ENCODE assay signal across 20 mouse cellular contexts in genomic region chr10:70328139-70328538, GRCm38 (mm10).
DNase-seq lines count a peak whose midpoint lies in the region; ATAC-seq lines count a peak whose summit lies in the region.
"Had no signal": no experiment of that assay in that cellular context is flagged by ENCODE, and none has a peak within 500 bp of the region (broad histone marks: within the 10 kb centered on the region; RNA-seq: fewer than 3 reads in every experiment).

No protein-coding gene starts in this region.

- DNase-seq in midbrain, embryonic 11.5 days (ENCODE audit: low spot score, missing footprints) = no peak
- no peak for DNase-seq in frontal cortex, postnatal 10 days (ENCODE audit: low spot score in 2 of 2)
- DNase-seq in kidney, postnatal 14 days = no peak
- DNase-seq: adrenal gland, postnatal 25 days; heart, postnatal 14 days; lung, embryonic 14.5 days; right cerebral cortex, postnatal 14 days; thymus, postnatal 14 days had no signal

- H3K9ac ChIP-seq in forebrain, embryonic 12.5 days = no peak overlapping the region
- no peak overlapping the region for H3K9ac ChIP-seq in forebrain, embryonic 16.5 days (replicated peaks; ENCODE audit: low read depth, low read length)
- H3K9ac ChIP-seq in midbrain, embryonic 13.5 days (replicated peaks) = no peak overlapping the region
- no peak overlapping the region for H3K9ac ChIP-seq in midbrain, embryonic 11.5 days (ENCODE audit: low read length)
- H3K9ac ChIP-seq in hindbrain, embryonic 15.5 days = no peak overlapping the region
- H3K9ac ChIP-seq: embryonic facial prominence, embryonic 12.5 days; kidney, embryonic 15.5 days; liver, embryonic 12.5 days; lung, embryonic 14.5 days; neural tube, embryonic 13.5 days had no signal

- H3K9me3 ChIP-seq in forebrain, embryonic 12.5 days = no peaks in the 10 kb centered on the region
- H3K9me3 ChIP-seq in forebrain, embryonic 16.5 days (ENCODE audit: control insufficient read depth, low read length) = no peaks in the 10 kb centered on the region
- no peaks in the 10 kb centered on the region for H3K9me3 ChIP-seq in midbrain, embryonic 13.5 days
- no peaks in the 10 kb centered on the region for H3K9me3 ChIP-seq in midbrain, embryonic 11.5 days (ENCODE audit: control insufficient read depth, low read length)
- H3K9me3 ChIP-seq in hindbrain, embryonic 15.5 days = no peaks in the 10 kb centered on the region
- H3K9me3 ChIP-seq: embryonic facial prominence, embryonic 12.5 days; kidney, embryonic 15.5 days; liver, embryonic 12.5 days; neural tube, embryonic 13.5 days had no signal

- H3K4me1 ChIP-seq in forebrain, embryonic 12.5 days = 0 out of 2 replicates have a peak, but pooled peaks cover 4% of the 10 kb centered on the region
- no peaks in the 10 kb centered on the region for H3K4me1 ChIP-seq in forebrain, embryonic 16.5 days (replicated peaks; ENCODE audit: control insufficient read depth, insufficient read depth, low read length)
- peaks cover 5% of the 10 kb centered on the region; the same call in 1 of the 2 replicates for H3K4me1 ChIP-seq in midbrain, embryonic 13.5 days (replicated peaks)
- no peaks in the 10 kb centered on the region for H3K4me1 ChIP-seq in midbrain, embryonic 11.5 days (ENCODE audit: control insufficient read depth, insufficient read depth, low read length)
- peaks cover 10% of the 10 kb centered on the region for H3K4me1 ChIP-seq in hindbrain, embryonic 15.5 days (replicated peaks)
- H3K4me1 ChIP-seq: embryonic facial prominence, embryonic 12.5 days; kidney, embryonic 15.5 days; liver, embryonic 12.5 days; neural tube, embryonic 13.5 days had no signal

- no peak overlapping the region for H3K27ac ChIP-seq in forebrain, embryonic 12.5 days
- no peak overlapping the region for H3K27ac ChIP-seq in forebrain, embryonic 16.5 days (ENCODE audit: low read length)
- 0 out of 2 replicates have a peak overlapping the region, but pooled peaks have one; percentile 37 for H3K27ac ChIP-seq in midbrain, embryonic 13.5 days
- no peak overlapping the region for H3K27ac ChIP-seq in midbrain, embryonic 11.5 days (ENCODE audit: low read depth, low read length)
- peak overlapping the region; percentile 39; the same call in 1 of the 2 replicates for H3K27ac ChIP-seq in hindbrain, embryonic 15.5 days (replicated peaks)
- H3K27ac ChIP-seq: embryonic facial prominence, embryonic 12.5 days; kidney, embryonic 15.5 days; layer of hippocampus, adult 2 months; liver, embryonic 12.5 days; macrophage; neural tube, embryonic 13.5 days had no signal

- 63% methylated on average over 9 of the region's 9 CpGs for WGBS in forebrain, embryonic 12.5 days
- WGBS in forebrain, embryonic 16.5 days = 69% methylated on average over 9 of the region's 9 CpGs
- WGBS in midbrain, embryonic 13.5 days = 63% methylated on average over 9 of the region's 9 CpGs
- WGBS in midbrain, embryonic 11.5 days = 83% methylated on average over 9 of the region's 9 CpGs
- WGBS in hindbrain, embryonic 15.5 days = 40% methylated on average over 9 of the region's 9 CpGs

- no peaks in the 10 kb centered on the region for H3K27me3 ChIP-seq in forebrain, embryonic 12.5 days
- H3K27me3 ChIP-seq in forebrain, embryonic 16.5 days (replicated peaks; ENCODE audit: control insufficient read depth, insufficient read depth, low read length) = no peaks in the 10 kb centered on the region
- no peaks in the 10 kb centered on the region for H3K27me3 ChIP-seq in midbrain, embryonic 13.5 days
- no peaks in the 10 kb centered on the region for H3K27me3 ChIP-seq in midbrain, embryonic 11.5 days (ENCODE audit: control insufficient read depth, insufficient read depth, low read length)
- H3K27me3 ChIP-seq in hindbrain, embryonic 15.5 days = no peaks in the 10 kb centered on the region
- H3K27me3 ChIP-seq: embryonic facial prominence, embryonic 12.5 days; kidney, embryonic 15.5 days; liver, embryonic 12.5 days; neural tube, embryonic 13.5 days had no signal

- peak; percentile 53; the same call in 1 of the 2 replicates for ATAC-seq in forebrain, embryonic 12.5 days (ENCODE audit: low FRiP score)
- no peak; the same call in 1 of the 2 replicates for ATAC-seq in forebrain, embryonic 16.5 days
- peak; percentile 60; the same call in 1 of the 2 replicates for ATAC-seq in midbrain, embryonic 13.5 days
- no peak for ATAC-seq in midbrain, embryonic 11.5 days (ENCODE audit: low FRiP score)
- peak; percentile 66 for ATAC-seq in hindbrain, embryonic 15.5 days (ENCODE audit: low FRiP score, low read depth)
- ATAC-seq: activated CD4-positive, CD25-positive, alpha-beta regulatory T cell, adult 4 months; liver, embryonic 12.5 days had no signal

- H3K4me3 ChIP-seq in forebrain, embryonic 12.5 days (replicated peaks) = no peak overlapping the region
- no peak overlapping the region for H3K4me3 ChIP-seq in forebrain, embryonic 16.5 days (replicated peaks; ENCODE audit: low read length)
- H3K4me3 ChIP-seq in midbrain, embryonic 13.5 days (replicated peaks) = no peak overlapping the region
- H3K4me3 ChIP-seq in midbrain, embryonic 11.5 days (ENCODE audit: low read depth, low read length) = no peak overlapping the region
- H3K4me3 ChIP-seq in hindbrain, embryonic 15.5 days = no peak overlapping the region
- H3K4me3 ChIP-seq: embryonic facial prominence, embryonic 12.5 days; kidney, embryonic 15.5 days; layer of hippocampus, adult 2 months; liver, embryonic 12.5 days; neural tube, embryonic 13.5 days had no signal

- no peaks in the 10 kb centered on the region for H3K36me3 ChIP-seq in forebrain, embryonic 12.5 days (replicated peaks)
- no peaks in the 10 kb centered on the region for H3K36me3 ChIP-seq in forebrain, embryonic 16.5 days (ENCODE audit: control insufficient read depth, insufficient read depth)
- no peaks in the 10 kb centered on the region for H3K36me3 ChIP-seq in midbrain, embryonic 13.5 days
- no peaks in the 10 kb centered on the region for H3K36me3 ChIP-seq in midbrain, embryonic 11.5 days (ENCODE audit: control insufficient read depth, insufficient read depth, low read length)
- H3K36me3 ChIP-seq in hindbrain, embryonic 15.5 days = no peaks in the 10 kb centered on the region
- H3K36me3 ChIP-seq: embryonic facial prominence, embryonic 12.5 days; kidney, embryonic 15.5 days; liver, embryonic 12.5 days; neural tube, embryonic 13.5 days had no signal

- H3K4me2 ChIP-seq in forebrain, embryonic 12.5 days = no peak overlapping the region
- H3K4me2 ChIP-seq in forebrain, embryonic 16.5 days (ENCODE audit: low read length) = no peak overlapping the region
- no peak overlapping the region for H3K4me2 ChIP-seq in midbrain, embryonic 13.5 days (replicated peaks)
- no peak overlapping the region for H3K4me2 ChIP-seq in midbrain, embryonic 11.5 days
- no peak overlapping the region for H3K4me2 ChIP-seq in hindbrain, embryonic 15.5 days
- H3K4me2 ChIP-seq: embryonic facial prominence, embryonic 12.5 days; heart, embryonic 11.5 days; kidney, embryonic 15.5 days; liver, embryonic 12.5 days; lung, embryonic 14.5 days; neural tube, embryonic 13.5 days had no signal

Comparison
In these comparisons a context has a peak if more than half of its experiments do, and no peak if none do; other contexts are left out.
1. ATAC-seq: peak in forebrain, embryonic 12.5 days (single experiment), midbrain, embryonic 13.5 days (single experiment) and hindbrain, embryonic 15.5 days (single experiment); none in forebrain, embryonic 16.5 days (single experiment) and midbrain, embryonic 11.5 days (single experiment).
2. H3K27ac ChIP-seq: peak in midbrain, embryonic 13.5 days (single experiment) and hindbrain, embryonic 15.5 days (single experiment); none in forebrain, embryonic 12.5 days (single experiment), forebrain, embryonic 16.5 days (single experiment) and midbrain, embryonic 11.5 days (single experiment).